Comparison of ENCODE assay signal across 19 mouse cellular contexts in genomic region chr3:143925322-143925721, GRCm38 (mm10).
DNase-seq lines count a peak whose midpoint lies in the region; ATAC-seq and TF ChIP-seq lines count a peak whose summit lies in the region.
"Had no signal": no experiment of that assay in that cellular context is flagged by ENCODE, and none has a peak within 500 bp of the region (broad histone marks: within the 10 kb centered on the region; RNA-seq: fewer than 3 reads in every experiment).

No protein-coding gene starts in this region.

- no peak for TF ChIP-seq POLR2A in lung, adult 2 months (IDR thresholded peaks at IDR 0.05; ENCODE audit: borderline replicate concordance, extremely low read depth, low read depth, low read length)

- 56% methylated on average over 6 of the region's 6 CpGs for WGBS in heart, postnatal 0 days
- 57% methylated on average over 6 of the region's 6 CpGs for WGBS in lung, postnatal 0 days
- WGBS in lung, adult 2 months: 62% methylated on average over 6 of the region's 6 CpGs

- no peak for DNase-seq in heart, postnatal 0 days (ENCODE audit: low spot score)
- DNase-seq in heart, postnatal 4 days: no peak
- no peak for DNase-seq in lung, postnatal 0 days (ENCODE audit: low spot score)
- DNase-seq in lung, adult 2 months: no peak
- DNase-seq in R1 (ENCODE audit: low read depth, low spot score): peak; percentile 28
- DNase-seq in splenic B cell, adult 2 months (ENCODE audit: low read depth, low spot score): peak; percentile 16
- no peak for DNase-seq in right cerebral cortex, adult 2 months (ENCODE audit: low spot score in 2 of 2)
- DNase-seq in cerebellum, adult 11-12 months: no peak
- DNase-seq: cerebellum, adult 9-11 months; gastrocnemius, postnatal 10 days; kidney, postnatal 14 days; layer of hippocampus, postnatal 36 days; right cerebral cortex, adult 18-20 months; thymus, postnatal 14 days had no signal

- no peaks in the 10 kb centered on the region for H3K36me3 ChIP-seq in heart, postnatal 0 days (replicated peaks; ENCODE audit: control insufficient read depth, insufficient read depth, low read length)
- no peaks in the 10 kb centered on the region for H3K36me3 ChIP-seq in lung, postnatal 0 days (ENCODE audit: insufficient read depth, low read length)
- no peaks in the 10 kb centered on the region for H3K36me3 ChIP-seq in splenic B cell, adult 2 months (ENCODE audit: control insufficient read depth, insufficient read depth, low read length, poor library complexity, severe bottlenecking)
- H3K36me3 ChIP-seq: forebrain, embryonic 12.5 days; limb, embryonic 12.5 days; midbrain, embryonic 15.5 days; neural tube, embryonic 13.5 days had no signal

- H3K27me3 ChIP-seq in heart, postnatal 0 days (ENCODE audit: control insufficient read depth, insufficient read depth, low read length): no peaks in the 10 kb centered on the region
- no peaks in the 10 kb centered on the region for H3K27me3 ChIP-seq in lung, postnatal 0 days (replicated peaks; ENCODE audit: insufficient read depth, low read length)
- no peaks in the 10 kb centered on the region for H3K27me3 ChIP-seq in splenic B cell, adult 2 months (ENCODE audit: control insufficient read depth, insufficient read depth, low read length, poor library complexity, severe bottlenecking)
- H3K27me3 ChIP-seq: limb, embryonic 12.5 days; midbrain, embryonic 15.5 days; neural tube, embryonic 13.5 days had no signal

- H3K27ac ChIP-seq in heart, postnatal 0 days (ENCODE audit: low read depth): no peak overlapping the region
- H3K27ac ChIP-seq in lung, postnatal 0 days (ENCODE audit: low read length): no peak overlapping the region
- H3K27ac ChIP-seq: forebrain, embryonic 12.5 days; limb, embryonic 12.5 days; midbrain, embryonic 15.5 days; neural tube, embryonic 13.5 days had no signal

- H3K9ac ChIP-seq in heart, postnatal 0 days (replicated peaks; ENCODE audit: low read depth, low read length): no peak overlapping the region
- H3K9ac ChIP-seq in lung, postnatal 0 days (replicated peaks; ENCODE audit: low read depth): no peak overlapping the region
- H3K9ac ChIP-seq: forebrain, embryonic 12.5 days; limb, embryonic 12.5 days; midbrain, embryonic 15.5 days; neural tube, embryonic 13.5 days had no signal

- no peak overlapping the region for H3K4me3 ChIP-seq in heart, postnatal 0 days (ENCODE audit: low read depth, low read length)
- no peak overlapping the region for H3K4me3 ChIP-seq in lung, postnatal 0 days (ENCODE audit: low read depth, low read length)
- no peak overlapping the region for H3K4me3 ChIP-seq in lung, adult 2 months (replicated peaks; ENCODE audit: extremely low read depth, low read depth, low read length)
- H3K4me3 ChIP-seq: forebrain, embryonic 12.5 days; limb, embryonic 12.5 days; midbrain, embryonic 15.5 days; neural tube, embryonic 13.5 days had no signal

- TF ChIP-seq EP300 in heart, postnatal 0 days (IDR thresholded peaks at IDR 0.05; ENCODE audit: low read depth): no peak
- TF ChIP-seq EP300 in lung, postnatal 0 days (IDR thresholded peaks at IDR 0.05): no peak

- no peak overlapping the region for H3K4me2 ChIP-seq in heart, postnatal 0 days (ENCODE audit: low read depth, low read length)
- no peak overlapping the region for H3K4me2 ChIP-seq in lung, postnatal 0 days (replicated peaks; ENCODE audit: low read depth, low read length)
- H3K4me2 ChIP-seq: forebrain, embryonic 12.5 days; limb, embryonic 12.5 days; midbrain, embryonic 15.5 days; neural tube, embryonic 13.5 days had no signal

- ATAC-seq in heart, postnatal 0 days (ENCODE audit: insufficient read depth, low read depth): no peak
- ATAC-seq in lung, postnatal 0 days: no peak
- ATAC-seq: hindbrain, embryonic 16.5 days; midbrain, embryonic 15.5 days had no signal

- H3K9me3 ChIP-seq in heart, postnatal 0 days (replicated peaks; ENCODE audit: control insufficient read depth, low read length): no peaks in the 10 kb centered on the region
- H3K9me3 ChIP-seq in lung, postnatal 0 days (ENCODE audit: low read length): no peaks in the 10 kb centered on the region
- H3K9me3 ChIP-seq: forebrain, embryonic 12.5 days; limb, embryonic 12.5 days; midbrain, embryonic 15.5 days; neural tube, embryonic 13.5 days had no signal

- peak; percentile 17; the same call in 1 of the 2 replicates for TF ChIP-seq CTCF in heart, postnatal 0 days (IDR thresholded peaks at IDR 0.05; ENCODE audit: low read depth)
- TF ChIP-seq CTCF in lung, postnatal 0 days (IDR thresholded peaks at IDR 0.05): peak; percentile 52
- no peak for TF ChIP-seq CTCF in lung, adult 2 months (IDR thresholded peaks at IDR 0.05; ENCODE audit: insufficient read depth, low read length)

- H3K4me1 ChIP-seq in heart, postnatal 0 days (ENCODE audit: control insufficient read depth, insufficient read depth): no peaks in the 10 kb centered on the region
- no peaks in the 10 kb centered on the region for H3K4me1 ChIP-seq in lung, postnatal 0 days (ENCODE audit: insufficient read depth, low read depth, low read length)
- H3K4me1 ChIP-seq in lung, adult 2 months (ENCODE audit: control insufficient read depth, insufficient read depth, low read length): no peaks in the 10 kb centered on the region
- H3K4me1 ChIP-seq: forebrain, embryonic 12.5 days; limb, embryonic 12.5 days; midbrain, embryonic 15.5 days; neural tube, embryonic 13.5 days had no signal

Comparison
In these comparisons a context has a peak if more than half of its experiments do, and no peak if none do; other contexts are left out.
1. DNase-seq: peak in R1 (single experiment) and splenic B cell, adult 2 months (single experiment); none in heart, postnatal 0 days (single experiment), heart, postnatal 4 days (single experiment), lung, postnatal 0 days (single experiment), lung, adult 2 months (single experiment), right cerebral cortex, adult 2 months (0 of 2) and cerebellum, adult 11-12 months (single experiment).